Mouse (Mus musculus) E14TG2a.4 (cell line): ENCODE results near the gene Olfr275.

Experiments
- H3K27me3 ChIP-seq: 2 replicates; pipeline ENCODE4 v1.6.1; 2014; ENCODE audit warnings: low read length, control low read depth; ENCODE audit not compliant: insufficient read depth
- H3K36me3 ChIP-seq: 2 replicates; pipeline ENCODE4 v1.6.1; 2014; ENCODE audit warnings: low read length, control low read depth; ENCODE audit not compliant: insufficient read depth
- H3K4me1 ChIP-seq: replicated peaks from 2 replicates; pipeline ENCODE4 v1.6.1; 2014; ENCODE audit warnings: low read depth, low read length, control low read depth
- H3K4me3 ChIP-seq: replicated peaks from 2 replicates; pipeline ENCODE4 v1.5.1; 2014; ENCODE audit warnings: mild to moderate bottlenecking, low read length
- H3K9me3 ChIP-seq: 2 replicates; pipeline ENCODE4 v1.6.1; 2014; ENCODE audit warnings: low read length, control low read depth
- CTCF ChIP-seq: conservative IDR thresholded peaks from 2 replicates; pipeline ENCODE4 v1.5.1; 2014; ENCODE audit warnings: low read length
- NANOG ChIP-seq: IDR thresholded peaks from 2 replicates; pipeline ENCODE4 v1.6.1; 2014; ENCODE audit warnings: borderline replicate concordance, low read length, mixed read lengths
- POU5F1 ChIP-seq: IDR thresholded peaks from 2 replicates; pipeline ENCODE4 v1.6.1; 2014; ENCODE audit warnings: low read length, borderline replicate concordance

The Olfr275 gene

GRCm38 (mm10) chr4:52859136-52859535 lies 44.7 kb downstream of the Olfr275 start, which contains the start of gene Olfr273:
Gene Olfr273 (minus strand): TSS chr4:52859236.
- Histone ChIP-seq H3K4me3 (no peak within 1 kb of the TSS), H3K9me3 (no peaks in the 10 kb centered on the region), H3K27me3 (no peaks in the 10 kb centered on the region), H3K36me3 (no peaks in the 10 kb centered on the region), H3K4me1 (no peaks in the 10 kb centered on the region)
- TF ChIP-seq POU5F1 (no peak), CTCF (no peak), NANOG (no peak)

- Histone ChIP-seq H3K4me1 (no peaks in the 10 kb centered on the region), H3K4me3 (no peak overlapping the region), H3K36me3 (no peaks in the 10 kb centered on the region), H3K9me3 (no peaks in the 10 kb centered on the region), H3K27me3 (no peaks in the 10 kb centered on the region)
- TF ChIP-seq CTCF = no peak
- TF ChIP-seq NANOG = no peak
- TF ChIP-seq POU5F1 = no peak
Observed at GRCm38 (mm10) chr4:52864156-52864555, 49.8 kb downstream of the Olfr275 start.
